Mouse (Mus musculus) stomach, postnatal 0 days (tissue): ENCODE results near the gene Nkx2-9. TPM values are rescaled to one million over a fixed set of nuclear protein-coding genes. Genes with fewer than 3 reads are reported as not detected.

Experiments used
- ATAC-seq: fragments of 200-750 bp; cut with Nextera tagmentation; 2 replicates; pipeline ENCODE4 v1.8.0; 2017; ENCODE audit not compliant: low FRiP score, low TSS enrichment
- DNase-seq: peaks from one replicate; pipeline ENCODE4 v3.0.0-alpha.2; 2016; ENCODE audit warnings: low spot score
- H3K27ac ChIP-seq: fragments of 300-500 bp; sonication (generic); replicated peaks from 2 replicates; pipeline ENCODE4 v1.5.1; 2014; ENCODE audit warnings: mild to moderate bottlenecking, control low read depth
- H3K27me3 ChIP-seq: fragments of 300-500 bp; sonication (generic); 2 replicates; pipeline ENCODE4 v1.6.1; 2014; ENCODE audit warnings: low read length; ENCODE audit not compliant: control insufficient read depth, insufficient read depth
- H3K36me3 ChIP-seq: fragments of 300-500 bp; sonication (generic); 2 replicates; pipeline ENCODE4 v1.6.1; 2014; ENCODE audit warnings: low read length, mixed read lengths; ENCODE audit not compliant: control insufficient read depth, insufficient read depth
- H3K4me1 ChIP-seq: fragments of 300-500 bp; sonication (generic); replicated peaks from 2 replicates; pipeline ENCODE4 v1.6.1; 2014; ENCODE audit warnings: antibody characterized with exemption; ENCODE audit not compliant: control insufficient read depth, insufficient read depth
- H3K4me2 ChIP-seq: fragments of 300-500 bp; sonication (generic); replicated peaks from 2 replicates; pipeline ENCODE4 v1.6.1; 2014; ENCODE audit warnings: low read depth, mild to moderate bottlenecking, control low read depth, moderate library complexity
- H3K4me3 ChIP-seq: fragments of 300-500 bp; sonication (generic); 2 replicates; pipeline ENCODE4 v1.5.1; 2014; ENCODE audit warnings: low read depth, low read length, control low read depth
- H3K9ac ChIP-seq: fragments of 300-500 bp; sonication (generic); 2 replicates; pipeline ENCODE4 v1.6.1; 2014; ENCODE audit warnings: mild to moderate bottlenecking, low read length, control low read depth, mixed read lengths
- H3K9me3 ChIP-seq: fragments of 300-500 bp; sonication (generic); 2 replicates; pipeline ENCODE4 v1.6.1; 2016; ENCODE audit warnings: low read length; ENCODE audit not compliant: control insufficient read depth
- CTCF ChIP-seq: IDR thresholded peaks from 2 replicates; pipeline ENCODE4 v1.5.1; 2016; ENCODE audit warnings: antibody characterized with exemption, low read depth, mild to moderate bottlenecking, moderate library complexity
- EP300 ChIP-seq: optimal IDR thresholded peaks from 2 replicates; pipeline ENCODE3; 2016; ENCODE audit warnings: antibody characterized with exemption
- WGBS: fragments of 180-500 bp; shearing (Covaris S2); extraction: QIAGEN DNeasy Blood & Tissue Kit; methylation state at CpG from one replicate; pipeline ENCODE4 v1.1.7; 2014; 5-methylcytosine and 5-hydroxymethylcytosine counted together
- polyA plus RNA-seq: library from polyadenylated mRNA; unstranded; fragments of >200 nt; fragmentation: Nextera tagmentation; extraction: Ambion mirVana; gene quantifications from 2 replicates; pipeline ENCODE4 v1.2.1, GENCODE M21; 2015

Nkx2-9 gene
- not detected in 2 replicates for polyA plus RNA-seq

DNA sequence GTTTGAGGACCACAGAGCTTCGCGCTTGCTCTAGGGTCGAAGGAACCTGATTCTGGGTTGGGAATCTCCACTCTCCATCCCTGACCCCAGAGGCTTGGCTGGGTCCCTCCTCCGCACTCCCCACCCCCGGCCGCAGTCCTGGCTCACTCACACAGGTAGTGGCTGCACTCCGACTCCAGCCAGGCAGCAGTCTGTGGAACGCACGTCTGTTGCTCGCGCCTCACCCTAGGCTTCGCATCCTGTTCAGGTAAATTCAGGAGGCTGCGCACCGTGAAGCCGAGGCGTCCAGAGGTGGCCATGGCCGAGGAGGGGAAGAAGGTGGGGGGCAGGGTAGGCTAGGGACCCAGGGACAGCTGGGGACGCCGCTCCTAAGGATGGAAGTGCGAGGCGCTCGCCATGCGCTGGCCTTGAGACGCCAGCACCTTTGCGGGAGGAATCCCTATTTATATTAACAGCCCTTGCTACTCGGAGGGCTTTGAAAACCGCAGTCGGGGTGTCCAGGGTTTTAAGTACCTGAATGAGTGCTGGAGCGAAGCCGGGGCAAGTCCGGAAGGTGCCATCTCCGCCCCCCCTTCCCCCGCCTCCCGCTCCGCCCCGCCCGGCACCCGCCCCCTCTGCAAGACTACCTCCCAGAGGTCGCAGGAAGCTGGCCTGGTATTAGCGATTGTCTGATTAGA, at the start of gene Nkx2-9:
TSS of gene Nkx2-9 (minus strand) at position 524 of the 677 bp plus-strand sequence.
- ATAC-seq = no peak
- whole genome bisulfite sequencing = under 1% methylated on average over 37 of the region's 40 CpGs
- Histone ChIP-seq H3K4me3 (peak within 1 kb of the TSS; percentile 29), H3K27me3 (peaks cover 14% of the 10 kb centered on the region; the same call in 1 of the 2 replicates), H3K9me3 (no peaks in the 10 kb centered on the region), H3K27ac (no peak within 1 kb of the TSS), H3K9ac (no peak within 1 kb of the TSS), H3K4me2 (peak within 1 kb of the TSS; percentile 41), H3K36me3 (no peaks in the 10 kb centered on the region), H3K4me1 (no peaks in the 10 kb centered on the region)
- TF ChIP-seq EP300 (no peak), CTCF (no peak)
- no peak for DNase-seq

DNA sequence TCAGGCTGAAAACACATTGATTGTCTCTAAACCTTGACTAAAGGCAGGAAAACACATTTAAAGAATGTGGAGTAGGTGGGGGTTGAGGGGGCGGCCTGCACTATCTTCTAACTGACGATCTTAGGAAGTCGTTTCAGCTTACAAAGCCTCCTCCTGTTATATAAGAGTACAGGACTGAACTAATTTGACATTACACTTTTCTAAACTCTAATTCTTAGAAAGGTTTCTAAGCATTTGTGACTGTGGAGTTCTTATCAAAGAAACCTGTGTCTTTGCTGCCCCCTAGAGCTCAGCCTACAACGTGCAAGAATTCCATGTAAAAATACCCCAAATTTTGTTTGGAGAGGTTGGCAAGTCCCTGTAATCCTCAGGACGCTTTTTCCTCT, 24.1 kb upstream of the Nkx2-9 start:
- TF ChIP-seq CTCF (peak; percentile 72), EP300 (no peak)
- Histone ChIP-seq H3K9me3 (no peaks in the 10 kb centered on the region), H3K4me1 (no peaks in the 10 kb centered on the region), H3K9ac (no peak overlapping the region), H3K4me2 (peak overlapping the region; percentile 32), H3K4me3 (no peak overlapping the region), H3K27ac (no peak overlapping the region), H3K36me3 (no peaks in the 10 kb centered on the region), H3K27me3 (no peaks in the 10 kb centered on the region)
- DNase-seq = peak; percentile 60
- 8% methylated on average over 5 of the region's 5 CpGs for WGBS
- no peak for ATAC-seq

DNA sequence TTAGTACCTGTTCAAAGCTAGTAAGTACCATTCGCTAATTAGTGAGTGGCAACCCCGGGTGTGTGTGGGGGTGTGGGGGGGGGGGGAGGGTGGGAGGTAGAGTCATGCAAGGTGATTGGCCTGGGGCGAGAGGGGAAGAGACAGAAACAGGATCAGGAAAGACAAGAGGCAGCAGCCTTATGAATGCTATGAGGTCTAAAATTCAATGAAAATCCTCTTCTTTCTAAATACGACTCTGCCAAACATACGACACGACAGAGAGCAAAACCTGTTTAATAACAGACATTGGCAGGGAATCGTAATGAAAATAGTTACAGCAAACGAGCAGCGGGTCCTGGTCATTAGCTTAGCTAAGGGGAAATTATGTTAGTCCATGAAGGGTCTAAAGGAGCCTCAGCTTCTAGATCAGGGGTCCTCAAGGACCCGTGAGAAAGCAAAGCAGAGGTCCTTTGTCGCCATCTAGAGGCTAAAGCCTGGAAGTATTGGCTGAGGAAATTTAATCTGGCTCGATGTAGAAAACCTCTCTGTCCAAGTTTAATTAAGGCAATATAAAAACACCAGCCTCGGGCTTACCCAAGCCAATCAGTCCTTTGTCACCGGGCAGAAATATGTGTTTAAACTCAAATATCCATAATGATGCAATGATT, 23.6 kb upstream of the Nkx2-9 start:
- Histone ChIP-seq H3K36me3 (no peaks in the 10 kb centered on the region), H3K27me3 (no peaks in the 10 kb centered on the region), H3K9me3 (no peaks in the 10 kb centered on the region), H3K4me1 (no peaks in the 10 kb centered on the region), H3K9ac (no peak overlapping the region), H3K27ac (no peak overlapping the region), H3K4me3 (no peak overlapping the region), H3K4me2 (peak overlapping the region; percentile 32)
- TF ChIP-seq CTCF = peak; percentile 82
- TF ChIP-seq EP300 = no peak
- ATAC-seq (no peak), DNase-seq (peak; percentile 29)
- WGBS = 21% methylated on average over 14 of the region's 14 CpGs

DNA sequence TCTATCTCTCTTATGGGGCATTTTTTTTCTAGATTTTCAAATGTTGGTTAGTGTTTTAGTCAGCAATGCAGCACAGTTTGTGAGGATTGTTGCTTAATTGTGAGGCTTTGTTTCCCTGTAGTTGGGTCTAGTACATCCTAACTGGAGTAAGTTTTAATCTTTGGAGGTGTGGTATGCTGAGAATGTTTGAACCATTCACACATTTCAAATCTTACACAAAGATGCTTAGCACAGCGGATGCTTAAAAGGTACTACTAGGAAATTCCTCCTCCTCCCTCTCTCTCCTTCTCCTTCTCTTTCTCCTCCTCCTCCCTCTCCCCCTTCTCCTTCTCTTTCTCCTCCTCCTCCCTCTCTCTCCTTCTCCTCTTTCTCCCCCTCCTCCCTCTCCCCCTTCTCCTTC, 3.0 kb upstream of the Nkx2-9 start:
- 23% methylated on average over 1 of the region's 1 CpGs for WGBS

DNA sequence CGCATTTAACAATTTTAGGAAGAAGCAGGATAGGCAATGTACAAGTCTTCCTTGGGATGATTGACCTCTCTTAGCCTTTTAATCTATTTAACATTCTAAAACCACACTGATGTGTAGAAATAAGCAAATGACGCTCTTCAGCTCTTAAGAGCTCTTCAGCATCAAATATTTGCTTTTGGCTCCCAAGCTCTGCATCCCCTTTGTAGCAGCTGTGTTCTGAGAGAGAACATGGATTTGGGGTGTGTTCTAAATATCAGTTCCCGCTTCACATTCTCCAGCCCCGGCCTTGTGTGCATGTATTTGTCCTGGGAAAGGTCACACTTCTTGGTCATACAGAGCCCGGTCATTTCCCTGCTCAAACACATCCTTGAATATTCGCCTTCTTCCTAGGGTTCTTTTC, 2.3 kb upstream of the Nkx2-9 start:
- H3K9me3 ChIP-seq = no peaks in the 10 kb centered on the region
- H3K4me3 ChIP-seq = no peak overlapping the region
- no peak overlapping the region for H3K27ac ChIP-seq
- no peak overlapping the region for H3K4me2 ChIP-seq
- H3K9ac ChIP-seq = no peak overlapping the region
- no peaks in the 10 kb centered on the region for H3K36me3 ChIP-seq
- no peaks in the 10 kb centered on the region for H3K4me1 ChIP-seq
- DNase-seq = no peak
- no peak for ATAC-seq
- no peak for TF ChIP-seq CTCF
- no peak for TF ChIP-seq EP300
- 15% methylated on average over 6 of the region's 6 CpGs for WGBS
- peaks cover 14% of the 10 kb centered on the region; the same call in 1 of the 2 replicates for H3K27me3 ChIP-seq

More for the DNA sequence above, 3.0 kb upstream of the Nkx2-9 start:
- DNase-seq (no peak), ATAC-seq (no peak)
- no peaks in the 10 kb centered on the region for H3K9me3 ChIP-seq
- H3K4me2 ChIP-seq = no peak overlapping the region
- peaks cover 14% of the 10 kb centered on the region; the same call in 1 of the 2 replicates for H3K27me3 ChIP-seq
- TF ChIP-seq CTCF = no peak
- no peak for TF ChIP-seq EP300
- H3K36me3 ChIP-seq = no peaks in the 10 kb centered on the region
- no peak overlapping the region for H3K9ac ChIP-seq
- H3K4me3 ChIP-seq = no peak overlapping the region
- H3K4me1 ChIP-seq = no peaks in the 10 kb centered on the region
- no peak overlapping the region for H3K27ac ChIP-seq

DNA sequence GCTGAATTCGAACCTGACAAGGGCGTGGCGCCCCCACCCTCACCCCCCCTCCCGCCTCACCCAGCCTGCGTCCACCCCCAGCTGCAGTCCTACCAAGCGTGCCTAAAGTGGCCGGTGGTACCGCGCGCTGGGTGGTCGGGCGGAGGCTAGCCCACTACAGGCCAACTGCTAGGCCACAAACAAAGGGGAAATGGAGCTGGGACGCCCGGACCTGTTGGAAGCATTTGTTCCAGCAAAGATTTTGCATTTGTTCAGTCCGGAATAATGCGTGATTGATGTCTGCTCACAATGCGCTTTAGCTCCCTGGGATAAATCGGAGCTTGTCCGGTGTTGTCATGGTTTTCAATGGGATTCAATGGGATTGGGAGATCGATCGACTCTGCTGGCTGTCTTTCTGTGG, 1.4 kb upstream of the Nkx2-9 start:
- no peak overlapping the region for H3K4me2 ChIP-seq
- no peak for DNase-seq
- H3K9me3 ChIP-seq = no peaks in the 10 kb centered on the region

More for the DNA sequence above, 1.4 kb upstream of the Nkx2-9 start:
- Histone ChIP-seq H3K27ac (no peak overlapping the region), H3K36me3 (no peaks in the 10 kb centered on the region), H3K27me3 (peaks cover 14% of the 10 kb centered on the region; the same call in 1 of the 2 replicates), H3K4me1 (no peaks in the 10 kb centered on the region), H3K9ac (no peak overlapping the region), H3K4me3 (no peak overlapping the region)
- 3% methylated on average over 21 of the region's 21 CpGs for WGBS
- ATAC-seq = no peak
- TF ChIP-seq EP300 (no peak), CTCF (no peak)
